Mouse (Mus musculus) MEL (cell line): ENCODE measurements around the gene Prkce. TPM values are rescaled to one million over a fixed set of nuclear protein-coding genes. Genes with fewer than 3 reads are reported as not detected.

Source experiments
- DNase-seq: peaks from one replicate; pipeline ENCODE4 v3.0.0; 2011; ENCODE audit warnings: low read depth, low spot score
- H3K27ac ChIP-seq: 2 replicates; pipeline ENCODE4 v1.5.1; 2012; ENCODE audit warnings: low read depth, mild to moderate bottlenecking, control low read depth, low read length, moderate library complexity; ENCODE audit not compliant: control insufficient read depth
- H3K27me3 ChIP-seq, 2 experiments: fragments of 150-350 bp in 1 of 2; sonication (generic) in 1 of 2; 2 replicates each; pipeline ENCODE4 v1.6.1; 2012; ENCODE audit warnings: low read length in 2 of 2, mild to moderate bottlenecking in 2 of 2, improper control_type of control experiment in 1 of 2, moderate library complexity in 1 of 2; ENCODE audit not compliant: insufficient read depth in 2 of 2, control insufficient read depth in 1 of 2
- H3K36me3 ChIP-seq, 2 experiments: 2 replicates each; pipeline ENCODE4 v1.6.1; 2012 to 2014; ENCODE audit warnings: low read length in 2 of 2, improper control_type of control experiment in 1 of 2, inconsistent platforms in 1 of 2, mild to moderate bottlenecking in 1 of 2; ENCODE audit not compliant: insufficient read depth in 2 of 2, control insufficient read depth in 1 of 2
- H3K4me1 ChIP-seq, 2 experiments: fragments of 150-350 bp in 1 of 2; sonication (generic) in 1 of 2; 2 replicates each; pipeline ENCODE4 v1.6.1; 2012; ENCODE audit warnings: low read length in 2 of 2, improper control_type of control experiment in 1 of 2, mild to moderate bottlenecking in 1 of 2; ENCODE audit not compliant: insufficient read depth in 2 of 2, control insufficient read depth in 1 of 2
- H3K4me3 ChIP-seq, 2 experiments: fragments of 150-350 bp in 1 of 2; sonication (generic) in 1 of 2; 2 replicates each; pipeline ENCODE4 v1.5.1; 2012; ENCODE audit warnings: low read depth in 2 of 2, low read length in 2 of 2, mild to moderate bottlenecking in 2 of 2, moderate library complexity in 2 of 2, control low read depth in 1 of 2, improper control_type of control experiment in 1 of 2; ENCODE audit not compliant: control insufficient read depth in 1 of 2, insufficient read depth in 1 of 2
- H3K79me2 ChIP-seq: 2 replicates; pipeline ENCODE4 v1.6.1; 2012; ENCODE audit warnings: mild to moderate bottlenecking, low read length, moderate library complexity; ENCODE audit not compliant: control insufficient read depth, poor library complexity, insufficient read depth
- H3K9ac ChIP-seq: 2 replicates; pipeline ENCODE4 v1.6.1; 2012; ENCODE audit warnings: low read depth, mild to moderate bottlenecking, control low read depth, low read length, moderate library complexity; ENCODE audit not compliant: control insufficient read depth, poor library complexity, severe bottlenecking
- H3K9me3 ChIP-seq: fragments of 150-350 bp; sonication (generic); replicated peaks from 2 replicates; pipeline ENCODE4 v1.6.1; 2012; ENCODE audit warnings: mild to moderate bottlenecking, low read length, improper control_type of control experiment, moderate library complexity; ENCODE audit not compliant: insufficient read depth
- BHLHE40 ChIP-seq: IDR thresholded peaks from 2 replicates; pipeline ENCODE4 v1.6.1; 2012; ENCODE audit warnings: low read depth, mild to moderate bottlenecking, inconsistent platforms, low read length, improper control_type of control experiment, borderline replicate concordance
- CHD1 ChIP-seq: IDR thresholded peaks from 2 replicates; pipeline ENCODE4 v1.6.1; 2012; ENCODE audit warnings: low read depth, mild to moderate bottlenecking, inconsistent platforms, low read length, improper control_type of control experiment
- E2F4 ChIP-seq: IDR thresholded peaks from 2 replicates; pipeline ENCODE4 v1.6.1; 2011; ENCODE audit warnings: low read depth, low read length, improper control_type of control experiment, borderline replicate concordance
- ETS1 ChIP-seq: IDR thresholded peaks from 2 replicates; pipeline ENCODE4 v1.6.1; 2012; ENCODE audit warnings: low read depth, mild to moderate bottlenecking, inconsistent platforms, low read length, improper control_type of control experiment, moderate library complexity
- GATA1 ChIP-seq: IDR thresholded peaks from 2 replicates; pipeline ENCODE4 v1.6.1; 2011; ENCODE audit warnings: low read depth, low read length, improper control_type of control experiment
- HCFC1 ChIP-seq: IDR thresholded peaks from 2 replicates; pipeline ENCODE4 v1.6.1; 2012; ENCODE audit warnings: low read depth, mild to moderate bottlenecking, inconsistent platforms, low read length, improper control_type of control experiment, moderate library complexity
- JUND ChIP-seq: IDR thresholded peaks from 2 replicates; pipeline ENCODE4 v1.6.1; 2011; ENCODE audit warnings: low read depth, mild to moderate bottlenecking, improper control_type of control experiment, low read length
- KAT2A ChIP-seq: conservative IDR thresholded peaks from 2 replicates; pipeline ENCODE4 v1.6.1; 2012; ENCODE audit warnings: low read depth, low read length, improper control_type of control experiment, inconsistent platforms
- MAX ChIP-seq: IDR thresholded peaks from 2 replicates; pipeline ENCODE4 v1.6.1; 2011; ENCODE audit warnings: low read length, improper control_type of control experiment
- MAZ ChIP-seq: IDR thresholded peaks from 2 replicates; pipeline ENCODE4 v1.6.1; 2012; ENCODE audit warnings: low read depth, mild to moderate bottlenecking, inconsistent platforms, low read length, improper control_type of control experiment
- MEF2A ChIP-seq: IDR thresholded peaks from 2 replicates; pipeline ENCODE4 v1.6.1; 2014; ENCODE audit warnings: low read depth, mild to moderate bottlenecking, inconsistent platforms, low read length, improper control_type of control experiment; ENCODE audit not compliant: poor library complexity, insufficient replicate concordance, severe bottlenecking; ENCODE audit errors: extremely low read depth
- MYB ChIP-seq: IDR thresholded peaks from 2 replicates; pipeline ENCODE4 v1.6.1; 2011; ENCODE audit warnings: mild to moderate bottlenecking, low read depth, low read length, improper control_type of control experiment
- MYC ChIP-seq: IDR thresholded peaks from 2 replicates; pipeline ENCODE4 v1.6.1; 2011; ENCODE audit warnings: low read depth, mild to moderate bottlenecking, low read length, improper control_type of control experiment, moderate library complexity
- NRF1 ChIP-seq: IDR thresholded peaks from 2 replicates; pipeline ENCODE4 v1.6.1; 2014; ENCODE audit warnings: low read depth, mild to moderate bottlenecking, inconsistent platforms, low read length, improper control_type of control experiment, moderate library complexity; ENCODE audit not compliant: poor library complexity, insufficient read depth, severe bottlenecking
- RAD21 ChIP-seq: IDR thresholded peaks from 2 replicates; pipeline ENCODE4 v1.6.1; 2011; ENCODE audit warnings: mild to moderate bottlenecking, low read depth, low read length, improper control_type of control experiment
- RCOR1 ChIP-seq: IDR thresholded peaks from 2 replicates; pipeline ENCODE4 v1.6.1; 2012; ENCODE audit warnings: low read depth, mild to moderate bottlenecking, inconsistent platforms, low read length, improper control_type of control experiment
- TAL1 ChIP-seq: IDR thresholded peaks from 2 replicates; pipeline ENCODE4 v1.6.1; 2012; ENCODE audit warnings: mild to moderate bottlenecking, inconsistent platforms, low read length, moderate library complexity, mixed read lengths
- TBP ChIP-seq: IDR thresholded peaks from 2 replicates; pipeline ENCODE4 v1.8.0; 2011; ENCODE audit warnings: low read depth, low read length, improper control_type of control experiment
- UBTF ChIP-seq: IDR thresholded peaks from 2 replicates; pipeline ENCODE4 v1.6.1; 2012; ENCODE audit warnings: low read depth, mild to moderate bottlenecking, inconsistent platforms, low read length, improper control_type of control experiment, moderate library complexity, borderline replicate concordance; ENCODE audit not compliant: insufficient read depth
- USF1 ChIP-seq: IDR thresholded peaks from 2 replicates; pipeline ENCODE4 v1.6.1; 2014; ENCODE audit warnings: low read depth, mild to moderate bottlenecking, inconsistent platforms, low read length, improper control_type of control experiment, moderate library complexity
- ZC3H11A ChIP-seq: IDR thresholded peaks from 2 replicates; pipeline ENCODE4 v1.6.1; 2012; ENCODE audit warnings: low read depth, mild to moderate bottlenecking, inconsistent platforms, low read length, improper control_type of control experiment
- ZKSCAN1 ChIP-seq: IDR thresholded peaks from 2 replicates; pipeline ENCODE4 v1.6.1; 2012; ENCODE audit warnings: low read depth, mild to moderate bottlenecking, inconsistent platforms, low read length, improper control_type of control experiment, moderate library complexity
- ZMIZ1 ChIP-seq: IDR thresholded peaks from 2 replicates; pipeline ENCODE4 v1.6.1; 2012; ENCODE audit warnings: low read depth, mild to moderate bottlenecking, inconsistent platforms, low read length, improper control_type of control experiment, moderate library complexity
- polyA plus RNA-seq, 2 experiments: library from polyadenylated mRNA; stranded (reverse) in 1 of 2; unstranded in 1 of 2; fragments of >175 nt in 1 of 2; fragments of >200 nt in 1 of 2; gene quantifications; 2 replicates each; pipeline versions ENCODE4 v1.2.1 to v1.2.4; 2012; ENCODE audit warnings: low replicate concordance in 2 of 2, low read depth in 1 of 2; ENCODE audit not compliant: insufficient read length in 2 of 2, insufficient read depth in 1 of 2, missing spikeins in 1 of 2
- total RNA-seq: library from RNA; depleted of rRNA; stranded (reverse); fragments of 300-350 nt; gene quantifications from 2 replicates; pipeline ENCODE4 v1.2.3, GENCODE M21; 2012

The Prkce gene
- total and polyA plus RNA-seq, 3 experiments = 3.0 to 5.3 TPM; not detected in 1

GRCm38 (mm10) chr17:86535827-86536656, 368.5 kb downstream of the Prkce start (continued):
- TF ChIP-seq ETS1 = no peak
- TF ChIP-seq MAX = no peak
- TF ChIP-seq GATA1 = no peak
- no peak for TF ChIP-seq MYB
- TF ChIP-seq RAD21 = peak; percentile 70
- TF ChIP-seq TAL1 = no peak
- peak; percentile 63 for TF ChIP-seq ZC3H11A
- no peak for TF ChIP-seq USF1
- no peak for TF ChIP-seq ZKSCAN1
- TF ChIP-seq BHLHE40 = no peak
- TF ChIP-seq TBP = no peak
- TF ChIP-seq MAZ = no peak
- 0 out of 2 replicates have a peak, but pooled peaks have one; percentile 50 for TF ChIP-seq JUND
- TF ChIP-seq E2F4 = no peak
- TF ChIP-seq UBTF = no peak
- TF ChIP-seq NRF1 = no peak
- TF ChIP-seq CHD1 = no peak

GRCm38 (mm10) chr17:86539881-86540430, 372.4 kb downstream of the Prkce start:
- H3K4me1 ChIP-seq = peaks cover 3 to 9% of the 10 kb centered on the region in 2 experiments; a peak in 3 of 4 replicates
- peaks cover 0 to 2% of the 10 kb centered on the region in 2 experiments; a peak in 1 of 4 replicates for H3K36me3 ChIP-seq
- no peak overlapping the region for H3K9ac ChIP-seq
- no peaks in the 10 kb centered on the region for H3K27me3 ChIP-seq
- TF ChIP-seq HCFC1 = no peak
- no peak for TF ChIP-seq KAT2A
- TF ChIP-seq ETS1 = no peak
- no peak for TF ChIP-seq TBP
- TF ChIP-seq MEF2A = no peak
- TF ChIP-seq CHD1 = no peak
- TF ChIP-seq RCOR1 = no peak
- no peak for TF ChIP-seq ZKSCAN1
- TF ChIP-seq MYC = no peak
- TF ChIP-seq ZMIZ1 = no peak
- no peak for DNase-seq
- no peaks in the 10 kb centered on the region for H3K9me3 ChIP-seq
- H3K4me3 ChIP-seq = no peak overlapping the region
- no peak overlapping the region for H3K27ac ChIP-seq
- no peaks in the 10 kb centered on the region for H3K79me2 ChIP-seq
